Mouse (Mus musculus) intestine, postnatal 0 days (tissue): ENCODE measurements around the gene Frmpd1. TPM values are rescaled to one million over a fixed set of nuclear protein-coding genes. Genes with fewer than 3 reads are reported as not detected.

Experiments
- ATAC-seq: fragments of 200-750 bp; cut with Nextera tagmentation; 2 replicates; pipeline ENCODE4 v1.8.0; 2017; ENCODE audit warnings: mild to moderate bottlenecking, moderate TSS enrichment, moderate library complexity
- H3K27ac ChIP-seq: fragments of 300-500 bp; sonication (generic); 2 replicates; pipeline ENCODE4 v1.5.1; 2014; ENCODE audit warnings: mild to moderate bottlenecking, low read depth, low read length, moderate library complexity
- H3K27me3 ChIP-seq: fragments of 300-500 bp; sonication (generic); replicated peaks from 2 replicates; pipeline ENCODE4 v1.6.1; 2014; ENCODE audit warnings: low read length, mixed read lengths; ENCODE audit not compliant: control insufficient read depth, insufficient read depth
- H3K36me3 ChIP-seq: fragments of 300-500 bp; sonication (generic); 2 replicates; pipeline ENCODE4 v1.6.1; 2014; ENCODE audit warnings: mild to moderate bottlenecking, moderate library complexity; ENCODE audit not compliant: control insufficient read depth, insufficient read depth
- H3K4me1 ChIP-seq: fragments of 300-500 bp; sonication (generic); replicated peaks from 2 replicates; pipeline ENCODE4 v1.6.1; 2014; ENCODE audit warnings: antibody characterized with exemption, low read length, mixed read lengths; ENCODE audit not compliant: control insufficient read depth, insufficient read depth
- H3K4me2 ChIP-seq: fragments of 300-500 bp; sonication (generic); replicated peaks from 2 replicates; pipeline ENCODE4 v1.6.1; 2014; ENCODE audit warnings: low read depth, mild to moderate bottlenecking, moderate library complexity
- H3K4me3 ChIP-seq: fragments of 300-500 bp; sonication (generic); 2 replicates; pipeline ENCODE4 v1.5.1; 2014; ENCODE audit warnings: low read depth, low read length
- H3K9ac ChIP-seq: fragments of 300-500 bp; sonication (generic); 2 replicates; pipeline ENCODE4 v1.6.1; 2014; ENCODE audit warnings: mild to moderate bottlenecking, low read depth, low read length
- H3K9me3 ChIP-seq: fragments of 300-500 bp; sonication (generic); 2 replicates; pipeline ENCODE4 v1.6.1; 2016; ENCODE audit warnings: mixed run types; ENCODE audit not compliant: control insufficient read depth
- CTCF ChIP-seq: sonication (generic); IDR thresholded peaks from 2 replicates; pipeline ENCODE4 v1.5.1; 2016; ENCODE audit warnings: low read depth, mild to moderate bottlenecking, control low read depth, antibody characterized with exemption, moderate library complexity
- WGBS: fragments of 180-500 bp; shearing (Covaris S2); extraction: QIAGEN DNeasy Blood & Tissue Kit; methylation state at CpG from one replicate; pipeline ENCODE4 v1.1.7; 2014; 5-methylcytosine and 5-hydroxymethylcytosine counted together
- polyA plus RNA-seq: library from polyadenylated mRNA; unstranded; fragments of >200 nt; fragmentation: Nextera tagmentation; extraction: Ambion mirVana; gene quantifications from 2 replicates; pipeline ENCODE4 v1.2.1, GENCODE M21; 2015

Gene Frmpd1
- polyA plus RNA-seq, 1 experiment from 2014 or later = 0.20 TPM

- H3K4me1 ChIP-seq = no peaks in the 10 kb centered on the region
- no peak for TF ChIP-seq CTCF
- H3K4me3 ChIP-seq = no peak overlapping the region
- no peaks in the 10 kb centered on the region for H3K36me3 ChIP-seq
- WGBS = 74% methylated on average over 7 of the region's 7 CpGs
- no peaks in the 10 kb centered on the region for H3K27me3 ChIP-seq
- H3K9ac ChIP-seq = no peak overlapping the region
- H3K4me2 ChIP-seq = no peak overlapping the region
- ATAC-seq = no peak
- no peaks in the 10 kb centered on the region for H3K9me3 ChIP-seq
- H3K27ac ChIP-seq = no peak overlapping the region
These were observed 146.5 kb downstream of the Frmpd1 start for GRCm38 (mm10) chr4:45331139-45331538.

GRCm38 (mm10) chr4:45332466-45332865, 147.8 kb downstream of the Frmpd1 start:
- Histone ChIP-seq H3K27me3 (no peaks in the 10 kb centered on the region), H3K4me3 (no peak overlapping the region), H3K9ac (no peak overlapping the region), H3K27ac (no peak overlapping the region), H3K4me1 (no peaks in the 10 kb centered on the region), H3K9me3 (no peaks in the 10 kb centered on the region), H3K4me2 (no peak overlapping the region), H3K36me3 (no peaks in the 10 kb centered on the region)
- ATAC-seq = no peak
- WGBS = 46% methylated on average over 3 of the region's 3 CpGs
- TF ChIP-seq CTCF = no peak

Other genes starting within 250 kb of the Frmpd1 start
- 121 and 133 TPM in 2 replicates for gene Grhpr, start 203.5 kb upstream of the Frmpd1 start, polyA plus RNA-seq
- 8.5 TPM in 2 replicates for gene Zbtb5, start 172.5 kb upstream of the Frmpd1 start, polyA plus RNA-seq
- 11.4 and 13.7 TPM in 2 replicates for gene Polr1e, start 166.3 kb upstream of the Frmpd1 start, polyA plus RNA-seq
- gene Fbxo10, start 100.3 kb upstream of the Frmpd1 start, polyA plus RNA-seq = 2.4 and 2.6 TPM in 2 replicates
- 256 and 274 TPM in 2 replicates for gene Tomm5, start 76.8 kb upstream of the Frmpd1 start, polyA plus RNA-seq
- gene Trmt10b, start 112.3 kb downstream of the Frmpd1 start, polyA plus RNA-seq = 8.6 and 11.0 TPM in 2 replicates
- 9.8 and 10.5 TPM in 2 replicates for gene Dcaf10, start 157.2 kb downstream of the Frmpd1 start, polyA plus RNA-seq
- gene Exosc3, start 157.9 kb downstream of the Frmpd1 start, polyA plus RNA-seq = 43.4 and 45.4 TPM in 2 replicates
- gene Slc25a51, start 223.9 kb downstream of the Frmpd1 start, polyA plus RNA-seq = 39.7 and 40.9 TPM in 2 replicates